Comparison of ENCODE assay signal across 14 mouse cellular contexts in genomic region chr9:35372324-35373101, GRCm38 (mm10). TPM values are rescaled to one million over a fixed set of nuclear protein-coding genes. Genes with fewer than 3 reads are reported as not detected.
A peak's percentile ranks its signal among the peaks of the same experiment; 100 is the strongest.
DNase-seq lines count a peak whose midpoint lies in the region; ATAC-seq and TF ChIP-seq lines count a peak whose summit lies in the region.
"Had no signal": no experiment of that assay in that cellular context is flagged by ENCODE, and none has a peak within 500 bp of the region (broad histone marks: within the 10 kb centered on the region; RNA-seq: fewer than 3 reads in every experiment).

No protein-coding gene starts in this region.

- WGBS in forebrain, embryonic 11.5 days: 15% methylated on average over 9 of the region's 9 CpGs
- 19% methylated on average over 9 of the region's 9 CpGs for WGBS in forebrain, embryonic 15.5 days
- WGBS in embryonic facial prominence, embryonic 14.5 days: 15% methylated on average over 9 of the region's 9 CpGs

- H3K27ac ChIP-seq in forebrain, embryonic 11.5 days (ENCODE audit: low read depth, low read length): no peak overlapping the region
- no peak overlapping the region for H3K27ac ChIP-seq in forebrain, embryonic 15.5 days (replicated peaks)
- peak overlapping the region; percentile 45; the same call in 1 of the 2 replicates for H3K27ac ChIP-seq in embryonic facial prominence, embryonic 14.5 days (replicated peaks; ENCODE audit: low read depth, low read length)
- no peak overlapping the region for H3K27ac ChIP-seq in left cerebral cortex, adult 2 months
- H3K27ac ChIP-seq: heart, adult 2 months; hindbrain, embryonic 15.5 days; liver, embryonic 12.5 days had no signal

- H3K9me3 ChIP-seq in forebrain, embryonic 11.5 days (ENCODE audit: control insufficient read depth, low read length): no peaks in the 10 kb centered on the region
- no peaks in the 10 kb centered on the region for H3K9me3 ChIP-seq in forebrain, embryonic 15.5 days
- no peaks in the 10 kb centered on the region for H3K9me3 ChIP-seq in embryonic facial prominence, embryonic 14.5 days (ENCODE audit: control insufficient read depth, low read length)
- H3K9me3 ChIP-seq: hindbrain, embryonic 15.5 days; liver, embryonic 12.5 days had no signal

- H3K4me1 ChIP-seq in forebrain, embryonic 11.5 days (replicated peaks; ENCODE audit: control insufficient read depth, insufficient read depth, low read length): peaks cover 6% of the 10 kb centered on the region
- H3K4me1 ChIP-seq in forebrain, embryonic 15.5 days: no peaks in the 10 kb centered on the region
- peaks cover 13% of the 10 kb centered on the region for H3K4me1 ChIP-seq in embryonic facial prominence, embryonic 14.5 days (ENCODE audit: control insufficient read depth, insufficient read depth, low read length)
- H3K4me1 ChIP-seq: liver, embryonic 12.5 days had no signal

- no peaks in the 10 kb centered on the region for H3K36me3 ChIP-seq in forebrain, embryonic 11.5 days (ENCODE audit: control insufficient read depth, insufficient read depth, low read length)
- H3K36me3 ChIP-seq in forebrain, embryonic 15.5 days: no peaks in the 10 kb centered on the region
- no peaks in the 10 kb centered on the region for H3K36me3 ChIP-seq in embryonic facial prominence, embryonic 14.5 days (ENCODE audit: control insufficient read depth, insufficient read depth, low read length)
- H3K36me3 ChIP-seq: hindbrain, embryonic 15.5 days; liver, embryonic 12.5 days had no signal

- H3K4me3 ChIP-seq in forebrain, embryonic 11.5 days (ENCODE audit: low read depth, low read length): no peak overlapping the region
- H3K4me3 ChIP-seq in forebrain, embryonic 15.5 days: no peak overlapping the region
- H3K4me3 ChIP-seq in embryonic facial prominence, embryonic 14.5 days (ENCODE audit: low read depth, low read length): no peak overlapping the region
- no peak overlapping the region for H3K4me3 ChIP-seq in left cerebral cortex, adult 2 months
- H3K4me3 ChIP-seq: heart, adult 2 months; hindbrain, embryonic 15.5 days; liver, embryonic 12.5 days had no signal

- TF ChIP-seq CTCF in left cerebral cortex, adult 2 months (IDR thresholded peaks at IDR 0.05): no peak

- peak; percentile 50; the same call in 1 of the 2 replicates for ATAC-seq in forebrain, embryonic 11.5 days (replicated peaks; ENCODE audit: low FRiP score)
- ATAC-seq in forebrain, embryonic 15.5 days (replicated peaks): no peak
- ATAC-seq in embryonic facial prominence, embryonic 14.5 days (ENCODE audit: low read depth): peak; percentile 58
- no peak for ATAC-seq in megakaryocyte progenitor cell, adult 5-6 weeks (replicated peaks; ENCODE audit: poor library complexity)
- ATAC-seq: liver, embryonic 12.5 days had no signal

- peak; percentile 69 for DNase-seq in forebrain, embryonic 11.5 days (ENCODE audit: low spot score)
- DNase-seq in 3T3-L1 (ENCODE audit: low read depth, low spot score): peak; percentile 5
- peak; percentile 84 for DNase-seq in embryonic facial prominence, embryonic 14.5 days (ENCODE audit: low spot score)
- DNase-seq in mesoderm, embryonic 11.5 days (ENCODE audit: low read depth, low spot score): peak; percentile 90
- no peak for DNase-seq in left cerebral cortex, adult 2 months (ENCODE audit: extremely low spot score in 1 of 2, low spot score in 2 of 2)
- no peak for DNase-seq in right cerebral cortex, postnatal 4 days
- DNase-seq: adrenal gland, postnatal 14 days; B cell, adult 2 months; cerebellum, adult 2 months; heart, adult 2 months had no signal

- H3K27me3 ChIP-seq in forebrain, embryonic 11.5 days (ENCODE audit: control insufficient read depth, insufficient read depth, low read length): no peaks in the 10 kb centered on the region
- no peaks in the 10 kb centered on the region for H3K27me3 ChIP-seq in forebrain, embryonic 15.5 days
- H3K27me3 ChIP-seq in embryonic facial prominence, embryonic 14.5 days (replicated peaks; ENCODE audit: control insufficient read depth, insufficient read depth, low read length): no peaks in the 10 kb centered on the region
- H3K27me3 ChIP-seq: liver, embryonic 12.5 days had no signal

- H3K9ac ChIP-seq in forebrain, embryonic 11.5 days (ENCODE audit: low read length): no peak overlapping the region
- no peak overlapping the region for H3K9ac ChIP-seq in forebrain, embryonic 15.5 days (replicated peaks)
- no peak overlapping the region for H3K9ac ChIP-seq in embryonic facial prominence, embryonic 14.5 days (ENCODE audit: low read depth, low read length)
- H3K9ac ChIP-seq: hindbrain, embryonic 15.5 days; liver, embryonic 12.5 days had no signal

- intact Hi-C loops in left cerebral cortex, adult 2 months (cut with DNase I): no loop called here

- no peak overlapping the region for H3K4me2 ChIP-seq in forebrain, embryonic 11.5 days (ENCODE audit: low read depth, low read length, severe bottlenecking)
- no peak overlapping the region for H3K4me2 ChIP-seq in forebrain, embryonic 15.5 days (replicated peaks)
- H3K4me2 ChIP-seq in embryonic facial prominence, embryonic 14.5 days (ENCODE audit: low read depth, low read length): no peak overlapping the region
- H3K4me2 ChIP-seq: hindbrain, embryonic 15.5 days; liver, embryonic 12.5 days had no signal

RNA-seq across cellular contexts. Expression of gene Cdon, which starts 48.4 kb away (rescaled TPM):
- polyA plus RNA-seq in forebrain, embryonic 11.5 days (2014; fragmentation: Nextera tagmentation; extraction: Ambion mirVana): 16.4 and 17.2 TPM in 2 replicates
- polyA plus RNA-seq in forebrain, embryonic 15.5 days (2015; fragmentation: Nextera tagmentation; extraction: Ambion mirVana): 15.0 and 18.2 TPM in 2 replicates
- polyA plus RNA-seq in embryonic facial prominence, embryonic 14.5 days (2014; fragmentation: Nextera tagmentation; extraction: Ambion mirVana): 15.8 and 19.7 TPM in 2 replicates
- total RNA-seq in megakaryocyte progenitor cell, adult 5-6 weeks (2015): 0.67 and 1.3 TPM in 2 replicates
- total RNA-seq in megakaryocyte progenitor cell, adult 5-6 weeks (2017): 0.37 and 1.0 TPM in 2 replicates
- total RNA-seq in left cerebral cortex, adult 2 months (2021): 1 to 10 TPM; 7.9 to 8.3 TPM

Comparison
In these comparisons a context has a peak if more than half of its experiments do, and no peak if none do; other contexts are left out.
1. ATAC-seq: peak in forebrain, embryonic 11.5 days (single experiment) and embryonic facial prominence, embryonic 14.5 days (single experiment); none in forebrain, embryonic 15.5 days (single experiment) and megakaryocyte progenitor cell, adult 5-6 weeks (single experiment).
2. DNase-seq: peak in forebrain, embryonic 11.5 days (single experiment), 3T3-L1 (single experiment), embryonic facial prominence, embryonic 14.5 days (single experiment) and mesoderm, embryonic 11.5 days (single experiment); none in left cerebral cortex, adult 2 months (0 of 2) and right cerebral cortex, postnatal 4 days (single experiment).